Mouse (Mus musculus) cerebellum, adult 2 months (tissue): ENCODE data around the gene Slc25a43.

Source experiments
- CTCF ChIP-seq: fragments of 200-500 bp; IDR thresholded peaks from 2 replicates; pipeline ENCODE4 v1.5.1; 2011; ENCODE audit warnings: low read depth, mild to moderate bottlenecking, control low read depth, low read length, moderate library complexity, borderline replicate concordance; ENCODE audit not compliant: insufficient read depth
- POLR2A ChIP-seq: fragments of 200-500 bp; IDR thresholded peaks from 2 replicates; pipeline ENCODE4 v1.6.1; 2011; ENCODE audit warnings: low read length, control low read depth, borderline replicate concordance; ENCODE audit not compliant: insufficient read depth

DNA sequence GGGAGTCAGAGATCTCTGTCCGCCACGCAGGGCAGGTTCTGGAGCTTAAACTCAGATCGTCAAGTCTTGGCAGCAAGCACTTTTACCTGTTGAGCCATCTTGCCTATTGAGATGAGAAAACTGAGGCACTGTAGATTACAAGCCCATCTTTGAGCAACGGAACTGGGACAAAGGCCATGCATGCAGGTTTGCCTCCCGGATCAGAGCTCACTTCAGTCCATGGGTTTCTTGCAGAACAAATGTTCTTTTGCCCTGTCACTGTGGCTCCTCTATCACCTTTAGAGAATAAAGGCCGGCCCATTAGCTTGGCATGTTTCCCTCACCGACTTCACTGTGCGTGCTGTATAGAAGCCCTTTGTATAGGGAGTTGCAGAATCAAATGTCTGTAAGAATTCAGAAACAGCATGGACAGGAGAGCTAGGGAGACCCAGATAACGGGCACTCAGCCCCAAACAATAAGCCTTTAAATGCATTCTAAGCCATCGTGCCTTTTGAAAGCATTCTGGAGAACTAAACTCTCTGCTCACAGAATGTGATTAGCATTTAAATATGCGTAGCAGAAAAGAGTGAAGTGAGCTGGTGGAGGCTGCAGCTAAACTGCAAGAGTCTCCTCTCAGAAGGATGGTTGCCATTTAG, 20.0 kb downstream of the Slc25a43 start:
- TF ChIP-seq POLR2A (no peak), CTCF (no peak)
